Mouse (Mus musculus): Measurements from ENCODE around the gene Gm7168. TPM values are rescaled to one million over a fixed set of nuclear protein-coding genes. Genes with fewer than 3 reads are reported as not detected.
"Not testable (repeated sequence)": the region's sequence is repeated elsewhere in the genome, so short reads cannot be mapped to it uniquely, and the experiment has no call there.

Gene Gm7168
- not detected in 2 replicates for total RNA-seq (2014; rRNA removed; ENCODE audit: low replicate concordance)
- not detected in 2 replicates for polyA plus RNA-seq (2015; fragmentation: Nextera tagmentation; extraction: Ambion mirVana)

- not testable (repeated sequence) for H3K9me3 ChIP-seq (replicated peaks; ENCODE audit: control insufficient read depth, low read length); H3K27me3 ChIP-seq (ENCODE audit: control insufficient read depth, insufficient read depth, low read length); H3K9ac ChIP-seq (replicated peaks; ENCODE audit: low read depth, low read length); H3K27ac ChIP-seq (ENCODE audit: low read depth); H3K4me2 ChIP-seq (ENCODE audit: low read depth, low read length); H3K4me3 ChIP-seq (ENCODE audit: low read depth, low read length); ATAC-seq (ENCODE audit: insufficient read depth, low read depth); H3K36me3 ChIP-seq (replicated peaks; ENCODE audit: control insufficient read depth, insufficient read depth, low read length); DNase-seq (ENCODE audit: low spot score); H3K4me1 ChIP-seq (ENCODE audit: control insufficient read depth, insufficient read depth)
- WGBS, result 42% methylated on average over 1 of the region's 2 CpGs
Measured at GRCm38 (mm10) chr17:13948073-13948472, at the start of gene Gm7168. Gene Gm7168, plus strand, starts transcription at chr17:13948373.

GRCm38 (mm10) chr17:13898838-13899237 lies 49.3 kb upstream of the Gm7168 start:
- no peak overlapping the region for H3K9ac ChIP-seq (replicated peaks; ENCODE audit: low read depth, low read length)
- peaks cover 61% of the 10 kb centered on the region for H3K36me3 ChIP-seq (replicated peaks; ENCODE audit: control insufficient read depth, insufficient read depth, low read length)
- 56% methylated on average over 17 of the region's 17 CpGs for WGBS

GRCm38 (mm10) chr17:13899241-13899640 lies 48.9 kb upstream of the Gm7168 start:
- WGBS, result 81% methylated on average over 7 of the region's 7 CpGs
- H3K27ac ChIP-seq (ENCODE audit: low read depth), result no peak overlapping the region
- H3K4me2 ChIP-seq (ENCODE audit: low read depth, low read length), result no peak overlapping the region
- no peaks in the 10 kb centered on the region for H3K9me3 ChIP-seq (replicated peaks; ENCODE audit: control insufficient read depth, low read length)
- ATAC-seq (ENCODE audit: insufficient read depth, low read depth) (no peak), DNase-seq (ENCODE audit: low spot score) (no peak)
- no peak overlapping the region for H3K4me3 ChIP-seq (ENCODE audit: low read depth, low read length)
- no peak overlapping the region for H3K9ac ChIP-seq (replicated peaks; ENCODE audit: low read depth, low read length)
- TF ChIP-seq EP300 (IDR thresholded peaks at IDR 0.05; ENCODE audit: low read depth) (no peak), CTCF (IDR thresholded peaks at IDR 0.05; ENCODE audit: low read depth) (no peak)
- H3K36me3 ChIP-seq (replicated peaks; ENCODE audit: control insufficient read depth, insufficient read depth, low read length), result peaks cover 65% of the 10 kb centered on the region
- H3K27me3 ChIP-seq (ENCODE audit: control insufficient read depth, insufficient read depth, low read length), result no peaks in the 10 kb centered on the region
- no peaks in the 10 kb centered on the region for H3K4me1 ChIP-seq (ENCODE audit: control insufficient read depth, insufficient read depth)

More at GRCm38 (mm10) chr17:13898838-13899237, 49.3 kb upstream of the Gm7168 start:
- DNase-seq (ENCODE audit: low spot score), result no peak
- no peak for ATAC-seq (ENCODE audit: insufficient read depth, low read depth)
- H3K4me2 ChIP-seq (ENCODE audit: low read depth, low read length), result no peak overlapping the region
- H3K27me3 ChIP-seq (ENCODE audit: control insufficient read depth, insufficient read depth, low read length), result no peaks in the 10 kb centered on the region
- no peak overlapping the region for H3K27ac ChIP-seq (ENCODE audit: low read depth)
- no peaks in the 10 kb centered on the region for H3K4me1 ChIP-seq (ENCODE audit: control insufficient read depth, insufficient read depth)
- no peaks in the 10 kb centered on the region for H3K9me3 ChIP-seq (replicated peaks; ENCODE audit: control insufficient read depth, low read length)
- H3K4me3 ChIP-seq (ENCODE audit: low read depth, low read length), result no peak overlapping the region
- no peak for TF ChIP-seq EP300 (IDR thresholded peaks at IDR 0.05; ENCODE audit: low read depth)
- TF ChIP-seq CTCF (IDR thresholded peaks at IDR 0.05; ENCODE audit: low read depth), result no peak

- WGBS, result 83% methylated on average over 8 of the region's 8 CpGs
- DNase-seq (ENCODE audit: low spot score) (no peak), ATAC-seq (ENCODE audit: insufficient read depth, low read depth) (no peak)
- Histone ChIP-seq H3K27ac (ENCODE audit: low read depth) (no peak overlapping the region), H3K9ac (replicated peaks; ENCODE audit: low read depth, low read length) (no peak overlapping the region), H3K27me3 (ENCODE audit: control insufficient read depth, insufficient read depth, low read length) (no peaks in the 10 kb centered on the region), H3K9me3 (replicated peaks; ENCODE audit: control insufficient read depth, low read length) (no peaks in the 10 kb centered on the region), H3K4me1 (ENCODE audit: control insufficient read depth, insufficient read depth) (no peaks in the 10 kb centered on the region), H3K4me3 (ENCODE audit: low read depth, low read length) (no peak overlapping the region), H3K4me2 (ENCODE audit: low read depth, low read length) (no peak overlapping the region), H3K36me3 (replicated peaks; ENCODE audit: control insufficient read depth, insufficient read depth, low read length) (peaks cover 59% of the 10 kb centered on the region)
- TF ChIP-seq EP300 (IDR thresholded peaks at IDR 0.05; ENCODE audit: low read depth) (no peak), CTCF (IDR thresholded peaks at IDR 0.05; ENCODE audit: low read depth) (no peak)
Measured at GRCm38 (mm10) chr17:13903793-13904192, 44.4 kb upstream of the Gm7168 start.

GRCm38 (mm10) chr17:13907082-13907481 lies 41.1 kb upstream of the Gm7168 start:
- Histone ChIP-seq H3K36me3 (replicated peaks; ENCODE audit: control insufficient read depth, insufficient read depth, low read length) (peaks cover 36% of the 10 kb centered on the region), H3K27me3 (ENCODE audit: control insufficient read depth, insufficient read depth, low read length) (no peaks in the 10 kb centered on the region), H3K4me2 (ENCODE audit: low read depth, low read length) (no peak overlapping the region), H3K9ac (replicated peaks; ENCODE audit: low read depth, low read length) (no peak overlapping the region), H3K4me3 (ENCODE audit: low read depth, low read length) (no peak overlapping the region), H3K9me3 (replicated peaks; ENCODE audit: control insufficient read depth, low read length) (no peaks in the 10 kb centered on the region), H3K4me1 (ENCODE audit: control insufficient read depth, insufficient read depth) (no peaks in the 10 kb centered on the region), H3K27ac (ENCODE audit: low read depth) (no peak overlapping the region)
- 59% methylated on average over 5 of the region's 5 CpGs for WGBS
- TF ChIP-seq EP300 (IDR thresholded peaks at IDR 0.05; ENCODE audit: low read depth), result no peak
- no peak for TF ChIP-seq CTCF (IDR thresholded peaks at IDR 0.05; ENCODE audit: low read depth)
- DNase-seq (ENCODE audit: low spot score), result no peak
- ATAC-seq (ENCODE audit: insufficient read depth, low read depth), result no peak

GRCm38 (mm10) chr17:13907681-13908080 lies 40.5 kb upstream of the Gm7168 start:
- Histone ChIP-seq H3K4me1 (ENCODE audit: control insufficient read depth, insufficient read depth) (no peaks in the 10 kb centered on the region), H3K4me3 (ENCODE audit: low read depth, low read length) (no peak overlapping the region), H3K9ac (replicated peaks; ENCODE audit: low read depth, low read length) (no peak overlapping the region), H3K27me3 (ENCODE audit: control insufficient read depth, insufficient read depth, low read length) (no peaks in the 10 kb centered on the region), H3K27ac (ENCODE audit: low read depth) (no peak overlapping the region), H3K4me2 (ENCODE audit: low read depth, low read length) (no peak overlapping the region), H3K36me3 (replicated peaks; ENCODE audit: control insufficient read depth, insufficient read depth, low read length) (peaks cover 32% of the 10 kb centered on the region), H3K9me3 (replicated peaks; ENCODE audit: control insufficient read depth, low read length) (no peaks in the 10 kb centered on the region)
- ATAC-seq (ENCODE audit: insufficient read depth, low read depth) (no peak), DNase-seq (ENCODE audit: low spot score) (no peak)
- TF ChIP-seq CTCF (IDR thresholded peaks at IDR 0.05; ENCODE audit: low read depth), result no peak
- no peak for TF ChIP-seq EP300 (IDR thresholded peaks at IDR 0.05; ENCODE audit: low read depth)
- 83% methylated on average over 1 of the region's 1 CpGs for WGBS
